Mouse (Mus musculus): ENCODE measurements around the gene Gm12258.

DNA sequence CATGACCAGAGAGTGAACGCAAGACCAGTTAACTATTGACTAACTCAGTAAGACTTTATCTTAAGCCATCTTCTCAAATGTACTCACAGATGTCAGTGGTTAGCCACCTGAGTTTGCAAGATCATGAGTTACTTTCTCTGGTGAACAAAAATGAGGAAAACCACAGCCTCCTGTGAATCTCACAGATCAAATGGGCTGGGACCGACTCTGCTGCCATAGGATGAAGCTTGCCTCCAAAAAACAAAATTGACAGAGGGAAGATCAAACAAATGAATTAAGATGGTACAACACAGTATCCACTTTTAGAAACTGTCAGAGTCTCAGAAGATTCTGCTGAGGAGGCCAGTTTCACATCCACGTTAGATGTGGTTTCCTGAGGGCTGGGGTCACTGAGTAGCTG, 17.2 kb upstream of the Gm12258 start:
- TF ChIP-seq POLR2A (IDR thresholded peaks at IDR 0.05; ENCODE audit: low read depth, low read length) (no peak), CTCF (IDR thresholded peaks at IDR 0.05; ENCODE audit: borderline replicate concordance, insufficient read depth, low read length) (no peak)

Measured in embryonic fibroblast, embryonic 13.5 days (primary cell).